Mouse (Mus musculus) small intestine, adult 2 months (tissue): ENCODE results near the gene Igfbp1.

ENCODE experiments used
- CTCF ChIP-seq: fragments of 200-500 bp; IDR thresholded peaks from 2 replicates; pipeline ENCODE4 v1.5.1; 2012; ENCODE audit warnings: low read depth, mild to moderate bottlenecking, control low read depth, inconsistent platforms, low read length, moderate library complexity, mixed read lengths; ENCODE audit not compliant: insufficient replicate concordance, insufficient read length; ENCODE audit errors: extremely low read depth
- POLR2A ChIP-seq: fragments of 200-500 bp; IDR thresholded peaks from 2 replicates; pipeline ENCODE4 v1.6.1; 2012; ENCODE audit warnings: low read depth, mild to moderate bottlenecking, control low read depth, inconsistent platforms, low read length, moderate library complexity

DNA sequence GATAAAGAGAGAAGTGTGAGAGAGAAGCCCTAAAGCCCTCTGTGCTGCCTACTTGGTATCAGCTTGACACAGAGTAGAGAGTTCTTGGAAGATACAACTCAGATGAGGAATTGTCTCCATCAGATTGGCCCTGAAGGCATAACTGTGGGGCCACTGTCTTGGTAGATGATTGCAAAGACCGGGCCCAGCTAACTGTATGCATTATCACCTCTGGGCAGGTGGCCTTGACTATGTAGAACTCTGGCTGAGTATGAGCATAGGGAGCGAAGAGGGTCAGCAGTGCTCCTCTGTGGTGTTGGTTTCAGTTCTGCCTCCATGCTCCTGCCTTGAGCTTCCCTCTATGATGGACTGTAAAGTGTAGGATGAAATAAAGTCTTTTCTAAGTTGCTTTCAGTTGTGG, 52.8 kb downstream of the Igfbp1 start:
- TF ChIP-seq POLR2A: no peak
- TF ChIP-seq CTCF: no peak
